Mouse (Mus musculus): ENCODE data around the gene Ppfibp1.

Gene Ppfibp1

DNA sequence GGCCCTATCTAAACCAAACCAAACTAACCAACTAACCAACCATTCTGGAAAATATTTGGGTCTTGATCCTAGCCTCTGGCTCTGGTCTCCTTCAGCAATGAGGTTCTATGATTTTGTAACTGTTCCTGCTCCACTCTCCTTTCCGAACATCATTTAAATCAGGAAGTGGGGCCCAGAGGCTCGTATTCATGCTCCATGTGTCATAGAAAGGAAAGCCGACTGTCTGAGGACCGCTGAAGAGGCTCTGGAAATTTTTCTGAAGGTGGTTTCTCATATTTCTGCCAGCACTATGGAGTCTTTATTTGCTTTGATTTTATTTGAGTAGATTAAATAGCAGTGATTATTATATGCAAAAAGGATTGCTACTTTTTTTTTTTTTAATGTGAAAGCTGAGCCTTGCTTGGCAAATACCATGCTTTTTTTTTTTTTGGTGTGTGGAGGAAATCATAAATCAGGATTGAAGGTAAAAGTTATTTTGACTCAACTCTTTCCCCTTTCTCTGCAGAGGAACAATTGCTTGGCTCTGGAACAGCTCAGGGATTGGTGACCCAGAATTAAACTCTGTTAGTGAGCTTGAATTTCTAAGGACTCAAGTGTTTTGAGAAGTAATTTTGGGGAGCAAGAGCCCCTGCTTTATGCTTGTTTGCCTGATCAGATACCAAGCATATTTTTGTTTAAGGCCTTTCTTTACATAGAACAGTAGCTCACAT is 25.4 kb downstream of the Ppfibp1 start:
- no peak for DNase-seq (ENCODE audit: low spot score in 2 of 2)

DNA sequence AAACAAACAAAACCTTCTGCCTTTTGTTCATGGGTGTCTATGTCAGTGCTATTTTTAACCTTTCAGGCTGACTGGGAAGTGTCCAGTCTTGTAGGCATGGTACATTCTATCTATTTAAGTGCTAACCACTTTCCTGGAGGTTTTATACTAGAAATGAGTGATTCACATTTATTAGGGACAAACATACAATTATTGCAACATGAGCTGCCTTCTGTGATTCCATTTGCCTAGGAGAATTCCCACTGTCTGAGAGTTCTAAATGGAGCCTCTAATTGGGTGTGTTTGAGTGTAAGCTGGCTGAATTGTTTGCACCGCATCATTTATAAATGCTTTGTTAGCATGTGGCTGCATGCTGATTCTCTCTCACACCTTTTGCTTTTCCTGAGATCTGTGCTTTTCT is 27.5 kb downstream of the Ppfibp1 start:
- no peak for DNase-seq (ENCODE audit: low spot score in 2 of 2)

DNA sequence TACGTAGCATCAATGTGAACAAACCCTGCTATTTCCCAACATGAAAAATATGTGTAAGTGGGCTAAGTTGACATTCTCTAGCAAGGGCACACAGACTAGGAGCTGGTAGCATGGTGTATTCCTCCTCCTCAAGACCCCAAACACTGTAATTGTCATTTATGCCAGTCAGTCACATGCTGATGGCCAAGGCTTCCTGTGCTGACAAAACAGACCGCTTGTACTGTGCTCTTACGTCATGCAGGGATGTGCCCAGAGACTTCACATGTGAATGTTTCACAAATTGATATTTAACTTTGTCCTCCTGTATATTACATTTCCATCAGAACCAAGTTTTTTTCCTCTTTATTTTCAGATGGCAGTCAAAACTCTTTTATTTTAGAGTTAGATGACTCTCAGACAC is 29.1 kb downstream of the Ppfibp1 start:
- no peak for DNase-seq (ENCODE audit: low spot score in 2 of 2)

DNA sequence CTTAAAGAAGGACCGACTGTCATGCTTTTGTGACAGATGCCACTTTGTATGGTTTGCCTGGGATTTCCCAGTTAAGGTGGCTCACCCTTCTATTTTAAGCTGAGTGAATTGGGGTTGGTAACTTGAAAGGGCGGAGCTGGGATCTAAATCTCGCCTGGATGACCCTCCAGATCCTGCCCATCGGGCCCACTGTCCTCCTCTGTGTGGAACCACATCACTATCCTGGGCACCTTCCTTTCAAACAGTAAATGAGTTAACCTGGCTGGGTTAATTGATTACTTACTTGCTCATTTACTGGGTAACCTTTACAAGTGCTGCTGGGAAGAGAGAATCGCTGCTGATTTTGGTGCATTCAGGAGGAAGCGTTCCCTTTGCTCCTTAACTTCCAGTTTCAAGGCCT is 30.1 kb downstream of the Ppfibp1 start:
- DNase-seq (ENCODE audit: low spot score in 2 of 2): no peak

DNA sequence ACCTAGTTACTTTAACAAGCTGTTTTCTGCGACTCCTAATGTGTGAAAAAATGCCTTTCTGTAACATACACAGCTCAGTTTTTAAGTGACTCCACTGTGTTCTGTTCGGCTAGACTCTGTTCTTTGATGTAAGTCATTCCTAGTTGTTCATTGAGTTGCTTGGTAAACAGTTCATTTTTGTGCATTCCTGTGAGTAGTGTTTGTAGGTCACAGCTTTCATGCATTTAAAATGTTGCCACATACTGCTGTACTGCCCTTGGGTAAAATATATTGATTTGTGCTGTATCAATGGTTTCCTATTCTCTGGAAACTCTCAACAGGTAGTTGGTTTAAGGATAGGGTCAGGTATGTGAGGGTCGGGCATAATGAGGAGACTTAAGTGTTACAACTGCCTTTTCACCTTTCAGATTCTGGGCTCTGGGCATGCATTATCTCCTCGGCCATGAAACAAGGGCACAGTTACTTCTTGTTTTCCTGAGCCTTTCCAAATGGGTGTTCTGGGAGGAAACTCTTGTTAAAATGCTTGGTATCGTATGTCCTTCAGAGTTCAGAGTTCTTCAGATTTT is 38.2 kb downstream of the Ppfibp1 start:
- DNase-seq (ENCODE audit: low spot score in 2 of 2): no peak

DNA sequence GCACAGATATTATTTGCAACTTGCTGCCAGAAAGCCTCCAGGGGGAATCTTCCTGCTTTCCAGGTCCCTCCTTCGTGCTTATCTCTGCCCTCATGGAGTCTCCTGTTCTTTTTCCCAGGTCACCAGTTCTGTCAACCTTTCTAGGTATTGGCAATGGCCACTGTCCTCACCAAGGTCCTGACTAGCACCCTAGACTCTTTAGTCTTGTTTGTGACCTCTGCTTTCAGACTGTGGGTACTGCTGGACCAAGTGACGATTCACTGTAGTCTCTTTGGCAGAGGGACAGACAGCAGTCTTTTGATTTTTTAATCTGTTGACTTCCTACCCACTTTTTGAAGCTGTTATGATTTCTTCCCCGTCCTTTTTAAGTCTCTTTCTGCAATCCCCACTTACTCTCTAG is 39.8 kb downstream of the Ppfibp1 start:
- no peak for DNase-seq (ENCODE audit: low spot score in 2 of 2)

DNA sequence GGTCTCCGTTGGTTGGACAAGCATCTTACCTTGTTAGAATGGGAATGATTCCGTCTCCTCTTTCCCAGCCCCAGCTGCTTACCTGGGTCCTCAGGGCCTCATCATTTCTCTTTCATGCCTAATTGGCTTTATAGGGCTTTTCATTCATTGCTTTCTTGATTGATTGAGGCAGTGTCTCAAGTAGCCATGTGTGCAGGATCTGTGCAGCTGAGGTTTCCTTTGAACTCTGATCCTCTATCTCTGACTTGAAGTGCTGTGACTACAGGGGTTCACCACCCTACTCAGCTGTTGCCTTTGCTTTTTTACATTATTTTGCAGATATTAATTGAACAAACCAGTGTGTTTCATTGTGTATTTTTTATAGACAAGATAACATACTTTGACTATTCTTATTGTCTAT is 40.7 kb downstream of the Ppfibp1 start:
- no peak for DNase-seq (ENCODE audit: low spot score in 2 of 2)

DNA sequence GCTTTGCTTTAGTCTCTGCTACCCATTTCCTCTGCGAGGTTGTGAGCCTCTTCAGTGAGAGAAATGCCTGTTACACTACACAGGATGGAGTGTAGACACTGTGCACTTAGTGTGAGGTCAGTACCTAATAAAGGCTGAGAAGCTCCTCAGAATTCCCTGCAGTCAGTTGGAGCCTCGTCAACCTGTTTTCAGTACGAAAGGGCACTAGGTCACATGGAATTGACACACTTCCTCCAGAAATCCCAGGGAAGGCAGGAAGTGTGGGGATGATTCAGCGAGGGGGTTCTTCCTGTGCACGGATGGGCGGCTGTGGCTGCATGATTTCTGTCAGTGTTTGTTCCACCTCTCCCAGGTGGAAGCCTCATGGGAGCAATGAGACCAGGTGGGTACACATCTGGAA is 44.8 kb downstream of the Ppfibp1 start:
- no peak for DNase-seq (ENCODE audit: low spot score in 2 of 2)

DNA sequence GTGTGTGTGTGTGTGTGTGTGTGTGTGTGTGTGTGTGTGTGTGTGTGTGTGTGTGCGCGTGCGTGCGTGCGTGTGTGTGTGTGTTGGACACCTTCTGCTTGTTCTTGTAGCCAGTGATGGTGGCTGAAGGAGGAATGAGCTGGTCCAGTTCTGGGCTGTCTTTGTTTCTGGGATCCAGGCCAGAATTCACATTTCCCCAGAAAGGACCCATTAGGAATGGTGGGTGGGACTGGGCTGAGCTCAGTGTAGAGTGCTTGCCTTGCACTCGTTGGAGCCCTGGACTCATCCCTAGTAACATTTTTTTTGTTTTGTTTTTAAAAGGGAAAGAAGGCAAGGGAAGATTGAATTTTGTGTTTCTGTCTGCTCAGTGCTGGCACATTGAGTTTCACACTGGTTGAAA is 47.7 kb downstream of the Ppfibp1 start:
- DNase-seq (ENCODE audit: low spot score in 2 of 2): no peak

DNA sequence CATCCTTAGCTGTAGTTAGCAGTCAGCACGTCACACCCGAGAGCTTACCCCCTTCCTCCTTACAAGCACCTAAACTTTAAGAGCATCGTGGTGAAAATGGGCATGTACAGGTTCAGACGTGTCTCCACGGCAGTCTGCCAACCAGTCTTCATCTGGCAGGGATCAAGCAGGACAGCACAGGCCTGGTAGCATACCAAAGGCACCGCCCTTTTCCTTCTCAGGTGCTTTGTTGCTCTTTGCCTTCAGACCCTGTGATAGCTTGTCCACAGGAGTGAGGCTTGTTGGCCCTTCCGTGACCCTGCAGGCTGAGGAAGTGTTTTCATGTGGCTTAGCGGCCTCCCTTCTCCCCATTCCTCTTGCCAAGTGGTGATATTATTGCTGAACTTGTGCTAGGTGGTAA is 50.7 kb downstream of the Ppfibp1 start:
- DNase-seq (ENCODE audit: low spot score in 2 of 2): no peak

DNA sequence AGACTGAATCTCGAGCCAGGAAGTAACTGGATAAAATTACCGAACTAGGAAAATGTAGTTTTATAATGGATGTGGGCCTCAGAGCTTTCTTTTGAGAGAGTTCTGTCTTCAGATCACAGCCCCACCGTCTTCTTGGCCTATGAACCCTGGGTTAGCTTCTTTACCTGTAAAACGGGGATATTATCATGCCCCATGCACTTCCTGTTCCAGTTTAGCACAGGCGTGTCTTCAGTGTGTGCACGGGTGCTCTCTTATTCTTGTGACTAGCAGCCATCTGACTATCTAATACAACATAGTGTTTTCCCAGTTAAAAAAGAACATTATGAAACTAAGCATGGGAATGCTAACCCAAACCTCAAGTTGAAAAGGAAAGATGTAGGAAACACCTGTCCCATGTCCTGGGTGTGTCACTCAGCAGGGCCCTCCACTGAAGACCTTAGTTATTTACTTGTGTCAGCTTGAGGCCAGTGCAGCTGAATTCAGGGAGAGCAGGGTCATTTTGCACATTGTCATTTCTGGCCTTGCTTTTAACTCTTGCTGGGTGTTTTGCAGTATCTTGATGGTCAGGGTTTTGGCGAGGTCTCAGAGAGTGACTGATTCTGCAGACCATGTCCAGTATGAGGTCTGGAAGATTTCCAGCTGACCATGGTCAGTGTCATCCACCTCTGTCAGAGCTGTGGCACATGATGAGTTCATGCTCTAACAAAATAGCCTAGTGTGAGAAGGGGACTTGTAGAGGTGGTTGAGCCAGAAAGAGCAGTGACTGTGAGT is 53.4 kb downstream of the Ppfibp1 start:
- DNase-seq (ENCODE audit: low spot score in 2 of 2): no peak

DNA sequence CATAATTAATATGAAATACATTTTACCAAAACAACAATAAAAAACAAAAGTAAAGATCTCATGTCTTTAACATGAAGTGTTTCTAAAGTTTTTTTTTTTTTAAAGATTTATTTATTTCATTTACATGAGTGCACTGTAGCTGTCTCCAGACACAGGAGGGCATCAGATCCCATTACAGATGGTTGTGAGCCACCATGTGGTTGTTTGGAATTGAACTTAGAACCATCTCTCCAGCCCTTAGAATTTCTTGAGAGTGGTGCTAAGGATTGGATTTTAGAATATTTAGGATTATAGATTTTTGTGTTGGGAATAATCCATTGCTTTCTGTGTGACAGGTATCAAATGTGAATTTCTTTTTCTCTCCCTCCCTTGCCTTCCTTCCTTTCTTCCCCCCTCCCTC is 55.7 kb downstream of the Ppfibp1 start:
- no peak for DNase-seq (ENCODE audit: low spot score in 2 of 2)

DNA sequence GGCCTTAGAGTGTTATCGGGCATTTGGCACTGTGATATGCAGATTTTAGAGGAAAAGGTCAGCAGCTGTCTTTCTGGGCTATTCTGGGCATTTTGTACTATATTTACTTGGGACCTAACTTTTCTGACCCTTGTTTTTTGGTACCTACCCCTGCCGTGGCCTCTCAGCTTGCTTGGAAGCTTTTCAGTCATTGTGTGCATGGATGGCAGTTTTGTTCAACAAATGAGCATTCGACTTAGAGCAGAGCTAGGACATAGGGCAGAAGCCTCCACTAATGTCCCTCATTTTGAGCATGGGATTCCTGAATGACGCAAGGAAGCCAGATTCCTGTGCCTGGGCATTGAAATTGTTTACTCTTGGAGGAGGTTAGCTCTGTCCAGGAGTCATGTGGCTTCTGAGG is 56.5 kb downstream of the Ppfibp1 start:
- no peak for DNase-seq (ENCODE audit: low spot score in 2 of 2)

DNA sequence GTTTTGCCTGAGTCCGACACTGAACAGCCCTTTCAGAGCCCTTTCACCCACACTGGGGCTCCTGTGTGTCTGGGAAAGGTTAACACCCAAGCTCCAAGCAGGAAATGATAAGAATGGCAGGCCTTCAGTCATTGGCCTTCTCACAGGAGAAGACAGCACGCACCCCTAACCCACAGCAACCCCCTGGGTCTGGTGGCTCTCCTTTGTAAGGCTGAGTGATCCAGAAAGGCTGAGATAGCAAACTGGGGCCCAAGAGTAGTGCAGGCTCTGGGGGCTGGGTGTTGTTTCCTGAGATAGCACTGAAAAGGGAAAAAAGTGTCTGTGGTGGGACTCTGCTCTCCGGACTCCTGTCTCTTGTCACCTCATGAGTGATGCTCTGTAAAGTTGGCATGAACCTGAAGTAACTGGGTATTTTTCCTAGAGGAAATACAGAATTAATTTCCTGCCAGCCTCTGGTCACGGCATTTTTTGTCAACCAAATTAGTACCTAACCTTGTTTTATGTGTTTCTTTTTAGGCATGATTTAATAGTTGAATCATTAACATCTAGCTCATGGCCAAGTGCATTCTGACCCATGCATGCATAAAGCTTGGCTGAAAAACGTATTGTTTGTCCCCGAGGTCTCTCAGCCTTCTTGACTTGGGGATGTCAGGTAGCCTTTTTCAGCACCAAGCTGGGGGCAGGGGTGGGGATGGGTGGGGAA is 58.2 kb downstream of the Ppfibp1 start:
- no peak for DNase-seq (ENCODE audit: low spot score in 2 of 2)

DNA sequence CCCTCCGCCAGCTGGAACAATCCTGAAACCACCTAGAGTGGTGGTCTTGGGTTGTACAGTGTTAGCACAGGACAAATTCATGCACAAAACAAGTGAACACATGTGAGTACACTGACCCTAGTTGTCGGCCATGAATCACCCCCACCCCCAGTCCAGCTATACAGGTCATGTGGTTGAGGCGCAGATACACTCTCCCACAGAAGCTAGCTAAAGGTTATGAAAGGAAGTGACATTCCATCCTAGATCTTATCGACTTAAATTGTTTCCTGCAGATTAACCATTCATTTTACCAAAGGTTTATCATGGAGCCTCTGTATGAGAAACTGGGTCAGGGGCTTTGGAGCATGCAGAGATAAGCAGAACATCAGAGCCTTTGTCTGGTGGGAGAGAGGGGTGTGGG is 58.9 kb downstream of the Ppfibp1 start:
- no peak for DNase-seq (ENCODE audit: low spot score in 2 of 2)

DNA sequence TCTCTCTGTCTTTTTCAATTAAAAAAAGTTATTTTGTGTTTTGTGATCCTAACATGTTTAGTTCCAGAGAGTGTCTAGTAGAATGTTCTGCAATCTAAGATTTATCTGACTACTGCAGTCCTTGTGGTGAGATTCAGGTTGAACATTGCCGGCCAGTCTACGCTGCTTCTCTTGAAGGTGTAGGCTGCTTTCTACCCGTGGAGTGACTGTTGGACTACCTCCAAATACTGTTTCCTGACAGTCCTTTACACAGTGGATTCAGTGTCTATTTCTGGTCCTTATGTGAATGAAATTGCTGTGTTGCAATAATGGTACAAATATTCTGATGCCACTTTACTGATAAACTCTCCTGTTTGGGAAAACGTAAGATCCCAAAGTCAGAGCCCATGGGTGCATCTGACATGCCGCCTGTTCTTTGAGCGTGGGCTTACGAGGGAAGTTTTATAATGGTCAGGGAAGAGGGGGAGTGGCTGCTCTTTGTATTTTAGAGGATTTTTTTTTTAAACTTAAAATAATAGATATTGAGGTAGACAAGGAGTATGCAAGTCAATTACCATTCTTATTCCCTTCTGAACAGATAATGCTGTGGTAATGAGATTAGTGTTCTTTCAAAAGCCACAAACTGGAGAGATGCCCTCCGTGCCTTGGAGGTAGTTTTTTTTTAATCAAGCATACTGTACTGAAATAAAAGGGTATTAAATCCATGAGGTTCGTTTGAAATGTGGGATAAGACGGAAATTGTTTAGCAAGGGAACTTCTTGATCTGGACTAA is 61.6 kb downstream of the Ppfibp1 start:
- no peak for DNase-seq (ENCODE audit: low spot score in 2 of 2)

DNA sequence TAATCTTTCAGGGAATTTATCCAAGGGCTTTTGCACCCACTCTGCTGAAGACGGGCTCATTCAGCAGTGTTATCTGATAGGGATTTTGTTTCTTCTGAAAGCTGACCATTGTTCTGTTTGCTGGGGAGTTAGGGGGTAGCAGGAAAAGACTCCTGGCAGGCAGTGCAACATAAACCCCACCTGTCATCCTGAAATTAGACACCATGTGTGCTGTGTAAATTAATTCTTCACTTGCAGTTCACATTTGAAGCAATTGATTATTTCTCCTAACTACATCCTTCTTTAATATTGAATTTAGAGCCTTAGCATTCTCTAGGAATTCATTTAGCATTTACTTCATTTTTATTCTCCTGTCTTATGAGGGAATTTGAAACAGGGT is 62.2 kb downstream of the Ppfibp1 start:
- no peak for DNase-seq (ENCODE audit: low spot score in 2 of 2)

DNA sequence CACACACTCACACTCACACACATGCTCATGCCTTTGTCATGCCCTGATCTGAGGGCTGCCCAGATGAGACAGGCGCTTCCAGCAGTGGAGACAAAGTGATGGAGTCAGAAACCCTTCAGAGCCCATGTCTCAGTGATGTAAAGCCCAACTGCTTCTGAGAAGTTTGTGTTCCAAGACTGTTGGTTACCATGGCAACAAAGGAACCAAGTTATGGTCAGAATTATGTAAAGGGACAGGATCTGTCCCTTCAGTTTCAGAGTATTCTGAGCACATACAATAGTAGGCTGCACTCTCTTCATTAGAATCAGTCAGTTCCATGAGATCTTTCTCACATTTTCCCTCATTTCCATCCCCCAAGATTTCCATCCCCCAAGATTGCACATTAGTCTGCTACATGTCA is 66.0 kb downstream of the Ppfibp1 start, which contains the start of gene 1700034J05Rik:
Gene 1700034J05Rik (minus strand): TSS at position 165 of the 400 bp plus-strand sequence.
- DNase-seq (ENCODE audit: low spot score in 2 of 2): no peak

DNA sequence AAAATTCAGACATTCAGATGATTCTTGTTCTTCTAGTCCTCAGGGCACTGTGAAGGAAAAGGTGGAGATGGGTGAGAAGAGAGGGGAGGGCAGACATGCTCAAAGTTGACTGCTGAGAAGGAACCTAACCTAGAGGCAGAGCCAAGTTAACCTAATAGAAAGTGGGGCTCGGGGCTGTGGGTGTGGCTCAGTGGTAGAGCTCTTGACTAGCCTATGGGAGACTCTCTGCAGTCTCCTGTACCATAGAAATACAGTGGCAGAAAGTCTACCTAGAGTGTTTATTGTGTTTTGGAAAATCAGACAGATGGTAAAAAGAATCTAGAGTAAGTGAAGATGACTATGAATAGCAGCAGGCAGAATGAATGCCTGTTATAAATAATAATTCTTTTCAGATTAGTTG is 67.2 kb downstream of the Ppfibp1 start:
- no peak for DNase-seq (ENCODE audit: low spot score in 2 of 2)

DNA sequence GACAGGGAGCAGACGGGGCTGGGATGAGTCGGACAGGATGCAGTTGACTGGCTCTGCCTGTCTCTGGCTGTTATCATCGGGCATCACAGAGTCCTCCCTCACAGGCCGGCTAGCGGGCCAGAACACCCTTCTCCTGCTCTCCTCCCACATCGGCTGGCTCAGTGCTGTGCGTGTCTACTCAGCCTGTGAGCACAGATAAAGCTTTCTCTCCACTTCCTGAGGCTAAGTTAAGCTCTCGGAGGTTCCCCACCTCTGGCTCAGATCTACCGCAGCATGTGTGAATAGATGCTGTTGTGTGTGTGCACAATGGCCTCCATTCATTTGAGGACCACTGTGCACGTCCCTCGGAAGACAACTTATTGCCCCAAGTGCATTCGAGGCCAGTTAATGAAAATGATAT is 67.6 kb downstream of the Ppfibp1 start:
- no peak for DNase-seq (ENCODE audit: low spot score in 2 of 2)

DNA sequence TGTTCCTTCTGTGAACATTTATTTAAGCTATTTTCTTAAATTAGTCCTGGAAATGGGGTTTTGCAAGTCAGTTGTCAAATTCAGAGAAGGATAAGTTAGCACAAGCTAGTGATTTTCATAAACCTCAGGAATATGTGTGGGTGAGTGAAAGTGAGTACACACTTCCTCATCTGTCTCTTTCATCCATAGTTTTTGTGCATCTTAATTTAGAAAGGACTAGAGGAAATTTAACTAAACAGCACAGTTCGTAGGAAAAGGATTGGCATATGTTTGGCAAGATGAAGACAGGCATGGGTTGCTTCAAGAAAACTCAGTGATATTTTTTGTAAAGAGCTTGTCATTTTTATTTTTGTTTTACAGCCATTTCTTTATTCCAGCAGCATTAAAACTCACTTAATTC is 68.7 kb downstream of the Ppfibp1 start:
- no peak for DNase-seq (ENCODE audit: low spot score in 2 of 2)

DNA sequence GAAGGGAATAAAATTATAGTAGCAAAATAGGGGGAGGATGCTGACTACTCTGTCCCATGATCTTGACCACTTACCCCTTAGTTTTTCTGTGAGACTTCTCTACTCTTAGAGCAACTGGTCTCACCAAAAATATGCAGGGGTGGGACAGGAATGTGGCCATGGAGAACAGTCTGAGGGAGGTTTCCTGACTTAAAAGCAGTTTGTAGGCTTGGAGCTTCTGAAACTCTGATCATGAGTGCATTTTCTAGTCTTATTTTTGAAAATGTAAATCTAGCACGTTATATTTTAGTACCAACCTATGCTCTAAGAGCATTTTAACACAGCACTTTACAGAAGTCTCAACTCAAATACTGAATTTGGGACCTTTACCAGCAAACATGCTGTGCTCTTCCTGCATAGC is 70.4 kb downstream of the Ppfibp1 start:
- no peak for DNase-seq (ENCODE audit: low spot score in 2 of 2)

Measured in thymus, postnatal 10 days (tissue).